Mouse (Mus musculus) bone marrow, adult 2 months (tissue): ENCODE results near the gene Myo16.

Source experiments
- CTCF ChIP-seq: fragments of 200-500 bp; IDR thresholded peaks from 2 replicates; pipeline ENCODE4 v1.5.1; 2011; ENCODE audit warnings: low read length, control low read depth; ENCODE audit not compliant: control insufficient read depth, insufficient read depth
- POLR2A ChIP-seq: fragments of 200-500 bp; IDR thresholded peaks from 2 replicates; pipeline ENCODE4 v1.6.1; 2011; ENCODE audit warnings: low read depth, mild to moderate bottlenecking, control low read depth, low read length, borderline replicate concordance; ENCODE audit not compliant: control insufficient read depth

- TF ChIP-seq POLR2A (no peak), CTCF (no peak)
Observed at GRCm38 (mm10) chr8:10575244-10575643, 421.5 kb downstream of the Myo16 start.
